Mouse (Mus musculus) thymus, adult 2 months (tissue): ENCODE results near the gene Il18. TPM values are rescaled to one million over a fixed set of nuclear protein-coding genes. Genes with fewer than 3 reads are reported as not detected.
"Not testable (repeated sequence)": the region's sequence is repeated elsewhere in the genome, so short reads cannot be mapped to it uniquely, and the experiment has no call there.

Experiments
- DNase-seq: peaks from one replicate; pipeline ENCODE4 v3.0.0; 2021
- H3K27ac ChIP-seq: fragments of 200-500 bp; 2 replicates; pipeline ENCODE4 v1.5.1; 2012; ENCODE audit warnings: low read length, control low read depth; ENCODE audit not compliant: control insufficient read depth, insufficient read depth
- H3K27me3 ChIP-seq: fragments of 200-500 bp; 2 replicates; pipeline ENCODE4 v1.6.1; 2012; ENCODE audit warnings: mild to moderate bottlenecking, low read length, moderate library complexity, mixed read lengths; ENCODE audit not compliant: control insufficient read depth, insufficient read depth
- H3K36me3 ChIP-seq: fragments of 200-500 bp; 2 replicates; pipeline ENCODE4 v1.6.1; 2012; ENCODE audit warnings: mild to moderate bottlenecking, low read length, moderate library complexity; ENCODE audit not compliant: control insufficient read depth, insufficient read depth
- H3K4me1 ChIP-seq: fragments of 200-500 bp; replicated peaks from 2 replicates; pipeline ENCODE4 v1.6.1; 2012; ENCODE audit warnings: low read length; ENCODE audit not compliant: control insufficient read depth, insufficient read depth
- H3K4me3 ChIP-seq: fragments of 200-500 bp; 2 replicates; pipeline ENCODE4 v1.5.1; 2012; ENCODE audit warnings: mild to moderate bottlenecking, low read length, control low read depth, moderate library complexity; ENCODE audit not compliant: control insufficient read depth, insufficient read depth
- CTCF ChIP-seq: fragments of 200-500 bp; IDR thresholded peaks from 2 replicates; pipeline ENCODE4 v1.5.1; 2012; ENCODE audit warnings: mild to moderate bottlenecking, control low read depth, low read length, moderate library complexity, borderline replicate concordance; ENCODE audit not compliant: control insufficient read depth, poor library complexity, insufficient read depth; ENCODE audit errors: extremely low read depth
- POLR2A ChIP-seq: fragments of 200-500 bp; IDR thresholded peaks from 2 replicates; pipeline ENCODE4 v1.6.1; 2012; ENCODE audit warnings: mild to moderate bottlenecking, low read length, control low read depth, moderate library complexity; ENCODE audit not compliant: control insufficient read depth, poor library complexity, insufficient read depth; ENCODE audit errors: extremely low read depth
- WGBS: fragments of 180-500 bp; shearing (Covaris S2); methylation state at CpG from one replicate; pipeline ENCODE4 v1.1.7; 2018; 5-methylcytosine and 5-hydroxymethylcytosine counted together
- polyA plus RNA-seq: library from polyadenylated mRNA; depleted of rRNA; stranded (reverse); fragments of >200 nt; gene quantifications from 2 replicates; pipeline ENCODE4 v1.2.3, GENCODE M21; 2012; rRNA removed

Il18 gene
- polyA plus RNA-seq, 1 experiment = 5.0 TPM

DNA sequence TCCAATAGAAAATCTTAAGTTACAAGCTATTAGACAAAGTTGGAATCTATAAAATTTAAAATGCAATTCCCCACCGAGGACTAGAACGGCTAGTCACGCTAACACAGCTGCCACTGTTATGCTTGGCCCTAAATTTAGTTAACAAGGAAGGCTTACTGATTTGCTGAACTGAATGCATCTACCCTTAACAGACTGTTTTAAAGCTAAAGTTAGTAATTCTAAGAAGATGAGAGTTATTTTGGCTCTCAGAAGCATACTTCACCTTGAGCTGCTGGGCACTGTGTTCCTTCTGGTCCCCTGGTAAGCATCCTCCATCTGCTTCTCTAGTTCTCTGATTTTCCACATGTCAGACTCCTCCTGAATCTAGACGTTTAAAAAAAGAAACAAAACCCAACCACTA lies 57.5 kb downstream of the Il18 start:
- WGBS = 95% methylated on average over 4 of the region's 4 CpGs
- TF ChIP-seq POLR2A (no peak), CTCF (no peak)
- H3K36me3 ChIP-seq = peaks cover 52% of the 10 kb centered on the region
- DNase-seq = no peak
- H3K27ac ChIP-seq = no peak overlapping the region
- H3K4me3 ChIP-seq = no peak overlapping the region
- H3K4me1 ChIP-seq = peaks cover 3% of the 10 kb centered on the region
- no peaks in the 10 kb centered on the region for H3K27me3 ChIP-seq

DNA sequence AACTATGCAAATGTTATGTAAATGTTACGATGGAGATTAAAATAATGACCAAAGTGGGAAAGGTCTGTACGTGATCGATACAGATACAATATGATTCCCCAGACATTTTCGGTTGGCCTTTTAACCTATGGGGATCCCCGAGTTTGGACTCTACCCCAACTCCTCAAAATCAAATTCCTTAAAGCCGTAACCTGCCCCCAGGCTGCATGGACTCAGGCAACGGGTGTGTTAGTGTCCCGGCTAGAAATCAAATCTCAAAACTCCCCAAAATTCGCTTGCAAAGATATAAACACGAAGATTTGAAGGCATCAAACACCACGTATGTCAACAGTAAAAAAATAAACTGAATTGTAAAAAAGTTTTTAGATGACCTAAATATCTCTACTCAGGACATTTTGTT lies 61.5 kb downstream of the Il18 start:
- 39% methylated on average over 11 of the region's 11 CpGs for WGBS
- peak overlapping the region; percentile 75 for H3K4me3 ChIP-seq
- H3K4me1 ChIP-seq = peaks cover 3% of the 10 kb centered on the region
- TF ChIP-seq POLR2A = no peak
- TF ChIP-seq CTCF = no peak
- no peak for DNase-seq
- no peaks in the 10 kb centered on the region for H3K27me3 ChIP-seq
- H3K36me3 ChIP-seq = peaks cover 29% of the 10 kb centered on the region
- peak overlapping the region; percentile 22; the same call in 1 of the 2 replicates for H3K27ac ChIP-seq

DNA sequence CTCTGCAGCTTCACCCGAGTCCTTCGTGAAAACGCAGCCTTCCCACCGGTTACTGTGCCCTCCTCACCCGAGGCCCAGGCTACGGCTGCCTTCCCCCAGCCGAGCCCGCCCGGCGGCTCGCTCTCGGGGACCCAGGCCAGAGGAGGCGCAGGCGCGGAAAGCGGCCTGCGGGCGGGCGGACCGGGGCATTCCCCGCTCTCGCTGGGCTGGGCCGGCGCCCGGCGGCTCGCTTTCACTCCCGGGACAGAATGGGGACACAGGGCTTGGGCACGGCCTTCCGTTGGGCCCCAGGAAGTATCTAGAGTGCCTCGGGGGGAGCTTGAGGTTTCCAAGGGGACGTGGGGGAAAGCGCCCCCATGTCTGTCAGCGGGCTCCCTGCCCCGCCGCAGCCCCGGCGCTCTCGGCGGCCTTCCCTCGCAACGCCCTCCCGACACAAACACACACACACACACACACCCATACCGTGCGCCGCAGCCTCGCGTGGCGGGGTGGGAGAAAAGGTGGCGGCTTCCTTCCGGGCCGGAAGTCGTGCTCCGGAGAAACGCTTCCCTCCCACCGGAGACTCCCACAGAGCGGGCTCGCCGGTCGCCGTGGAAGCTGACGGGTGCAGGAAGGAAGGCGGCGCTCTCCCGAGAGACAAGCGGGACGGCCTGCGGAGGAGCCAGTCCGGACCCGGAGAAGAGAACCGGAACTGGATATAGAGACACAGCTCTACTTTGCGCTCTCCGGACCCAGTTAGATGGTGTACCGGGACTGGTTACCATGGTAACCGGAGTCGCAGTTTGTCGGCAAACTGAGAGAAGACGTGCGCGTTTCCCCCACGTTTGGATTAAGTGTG lies 62.4 kb downstream of the Il18 start, which contains the start of the genes Pih1d2 and Nkapd1:
Gene Pih1d2, plus strand, starts transcription at position 556 of the 838 bp plus-strand sequence.
Gene Nkapd1, minus strand, starts transcription at position 699 of the 838 bp plus-strand sequence.
- Histone ChIP-seq H3K4me3 (peak within 1 kb of the TSS; percentile 75), H3K27ac (peak within 1 kb of the TSS; percentile 46), H3K4me1 (peaks cover 3% of the 10 kb centered on the region), H3K27me3 (no peaks in the 10 kb centered on the region), H3K36me3 (peaks cover 22% of the 10 kb centered on the region)
- under 1% methylated on average over 80 of the region's 81 CpGs for WGBS
- TF ChIP-seq POLR2A = peak; percentile 54; the same call in 1 of the 2 replicates
- TF ChIP-seq CTCF = no peak
- peak; percentile 83 for DNase-seq

DNA sequence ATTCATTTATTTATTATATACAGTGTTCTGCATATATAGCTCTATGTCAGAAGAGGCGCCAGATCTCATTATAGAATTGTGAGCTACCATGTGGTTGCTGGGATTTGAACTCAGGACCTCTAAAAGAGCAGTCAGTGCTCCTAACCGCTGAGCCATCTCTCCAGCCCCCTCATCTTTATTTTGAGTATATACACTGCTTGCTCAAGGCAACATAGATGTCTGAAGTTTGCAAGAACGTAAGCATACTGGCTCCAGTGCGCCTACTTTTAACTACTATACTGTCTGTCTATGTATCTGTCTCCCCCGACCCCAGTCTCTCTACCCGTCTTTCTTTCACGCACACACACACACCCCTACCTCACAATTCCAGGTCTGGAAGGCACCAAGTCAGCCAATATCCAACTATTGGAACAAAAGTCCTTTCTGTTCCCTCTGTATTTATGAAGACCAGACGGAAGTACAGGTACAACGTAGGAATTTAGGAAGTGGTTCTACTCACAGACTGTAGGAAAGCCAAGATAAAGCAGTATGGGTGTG lies 63.2 kb downstream of the Il18 start:
- TF ChIP-seq POLR2A (no peak), CTCF (no peak)
- no peaks in the 10 kb centered on the region for H3K27me3 ChIP-seq
- no peak overlapping the region for H3K4me3 ChIP-seq
- 71% methylated on average over 9 of the region's 9 CpGs for WGBS
- no peak overlapping the region for H3K27ac ChIP-seq
- peaks cover 21% of the 10 kb centered on the region for H3K36me3 ChIP-seq
- DNase-seq = no peak
- H3K4me1 ChIP-seq = peaks cover 3% of the 10 kb centered on the region

DNA sequence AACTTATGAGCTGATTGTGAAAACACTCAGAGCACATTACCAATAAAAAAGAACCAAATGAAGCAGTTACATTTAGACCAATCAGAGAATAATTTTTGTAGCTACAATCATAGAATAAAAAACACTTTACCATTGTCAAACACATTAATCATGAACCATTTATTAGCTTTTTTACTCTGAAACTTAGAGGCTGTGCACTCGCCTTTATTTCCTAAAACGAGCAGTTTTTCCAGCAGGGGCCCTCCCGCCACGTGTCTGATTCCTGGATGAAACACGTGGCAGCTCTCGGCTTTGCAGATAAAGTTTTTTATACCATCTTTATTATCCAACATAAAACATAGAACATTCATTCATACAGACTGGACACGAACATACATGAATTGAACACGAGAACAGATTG lies 76.3 kb downstream of the Il18 start:
- not testable (repeated sequence) for DNase-seq, H3K4me3 ChIP-seq, H3K36me3 ChIP-seq, H3K27ac ChIP-seq, H3K27me3 ChIP-seq, H3K4me1 ChIP-seq
- WGBS = 94% methylated on average over 6 of the region's 8 CpGs

Other genes starting within 250 kb of the Il18 start
- gene Rpl10-ps3, start 209.9 kb upstream of the Il18 start, polyA plus RNA-seq = 71.6 and 86.8 TPM in 2 replicates
- 7.5 and 8.0 TPM in 2 replicates for gene Plet1, start 60.3 kb upstream of the Il18 start, polyA plus RNA-seq
- 45.0 and 51.0 TPM in 2 replicates for gene Pts, start 26.1 kb upstream of the Il18 start, polyA plus RNA-seq
- 0.23 and 0.38 TPM in 2 replicates for gene Bco2, start 354 bp downstream of the Il18 start, polyA plus RNA-seq
- not detected in 2 replicates for gene Tex12, start 6.5 kb downstream of the Il18 start, polyA plus RNA-seq
- 197 and 210 TPM in 2 replicates for gene Sdhd, start 49.0 kb downstream of the Il18 start, polyA plus RNA-seq
- 126 and 168 TPM in 2 replicates for gene Timm8b, start 49.1 kb downstream of the Il18 start, polyA plus RNA-seq
- gene Pih1d2, start 62.5 kb downstream of the Il18 start, polyA plus RNA-seq = 0.69 and 0.85 TPM in 2 replicates
- gene Nkapd1, start 62.6 kb downstream of the Il18 start, polyA plus RNA-seq = 8.5 and 8.9 TPM in 2 replicates
- 23.8 and 24.5 TPM in 2 replicates for gene Dlat, start 105.0 kb downstream of the Il18 start, polyA plus RNA-seq
- gene Dixdc1, start 184.7 kb downstream of the Il18 start, polyA plus RNA-seq = 0.37 and 0.77 TPM in 2 replicates
- 1.6 and 3.6 TPM in 2 replicates for gene 2310030G06Rik, start 191.7 kb downstream of the Il18 start, polyA plus RNA-seq
- 29.7 and 146 TPM in 2 replicates for gene Cryab, start 196.5 kb downstream of the Il18 start, polyA plus RNA-seq
- gene Hspb2, start 197.5 kb downstream of the Il18 start, polyA plus RNA-seq = 3.8 and 16.7 TPM in 2 replicates
- 4.5 and 4.7 TPM in 2 replicates for gene Fdxacb1, start 213.4 kb downstream of the Il18 start, polyA plus RNA-seq
- 23.2 and 23.4 TPM in 2 replicates for gene Alg9, start 220.2 kb downstream of the Il18 start, polyA plus RNA-seq
- gene 1110032A03Rik, start 220.7 kb downstream of the Il18 start, polyA plus RNA-seq = 20.0 and 22.4 TPM in 2 replicates